In the genomic region with DNA sequence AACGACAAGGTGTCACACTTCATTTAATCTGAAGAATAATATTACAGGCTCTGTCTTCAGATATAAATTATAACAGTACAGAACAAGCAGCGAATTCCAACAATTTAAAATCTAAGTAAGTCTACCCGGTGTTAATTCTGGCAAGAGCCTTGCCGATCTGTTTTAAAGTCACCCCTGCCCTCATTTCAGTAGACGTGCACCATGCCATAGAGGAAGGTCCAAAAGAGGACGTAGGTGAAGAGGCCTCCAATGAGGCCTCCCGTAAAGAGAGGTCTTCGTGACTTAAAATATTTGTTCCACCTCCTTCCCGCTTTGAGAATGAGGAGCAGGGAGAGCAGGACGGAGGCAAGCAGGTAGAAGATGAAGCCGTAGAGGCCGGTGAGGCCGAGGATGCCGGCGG, we compare ENCODE assay signal across 8 mouse cellular contexts. TPM values are rescaled to one million over a fixed set of nuclear protein-coding genes. Genes with fewer than 3 reads are reported as not detected.
DNase-seq lines count a peak whose midpoint lies in the region; ATAC-seq and TF ChIP-seq lines count a peak whose summit lies in the region.

No protein-coding gene starts in this region.

- DNase-seq in cerebellum, adult 2 months = no peak
- DNase-seq in cerebellum, adult 11 months = no peak
- peak; percentile 22 for DNase-seq in retina, embryonic 14.5 days (ENCODE audit: low spot score)
- no peak for DNase-seq in retina, postnatal 1 day
- DNase-seq in urinary bladder, adult 2 months (ENCODE audit: low spot score) = no peak
- no peak for DNase-seq in layer of hippocampus, postnatal 10 days (ENCODE audit: low spot score in 2 of 2)

- TF ChIP-seq CTCF in cerebellum, adult 2 months (IDR thresholded peaks at IDR 0.05; ENCODE audit: borderline replicate concordance, insufficient read depth, low read depth, low read length) = no peak

- peaks cover 9% of the 10 kb centered on the region for H3K4me1 ChIP-seq in cerebellum, adult 2 months (ENCODE audit: control insufficient read depth, insufficient read depth, low read length)
- peaks cover 35% of the 10 kb centered on the region for H3K4me1 ChIP-seq in limb, embryonic 12.5 days (replicated peaks)
- H3K4me1 ChIP-seq in stomach, embryonic 15.5 days = peaks cover 31% of the 10 kb centered on the region

- H3K27ac ChIP-seq in cerebellum, adult 2 months (ENCODE audit: insufficient read depth, low read length) = 0 out of 2 replicates have a peak overlapping the region, but pooled peaks have one; percentile 71
- peak overlapping the region; percentile 90 for H3K27ac ChIP-seq in limb, embryonic 12.5 days
- peak overlapping the region; percentile 74 for H3K27ac ChIP-seq in stomach, embryonic 15.5 days

- ATAC-seq in limb, embryonic 12.5 days (ENCODE audit: insufficient number of reproducible peaks, insufficient read depth, low FRiP score, low TSS enrichment, low read depth) = no peak
- ATAC-seq in stomach, embryonic 15.5 days (ENCODE audit: insufficient read depth, low FRiP score, low read depth) = no peak

- H3K27me3 ChIP-seq in cerebellum, adult 2 months (ENCODE audit: control insufficient read depth, insufficient read depth, low read length) = no peaks in the 10 kb centered on the region
- H3K27me3 ChIP-seq in limb, embryonic 12.5 days = no peaks in the 10 kb centered on the region
- no peaks in the 10 kb centered on the region for H3K27me3 ChIP-seq in stomach, embryonic 15.5 days (replicated peaks)

- no peak for TF ChIP-seq POLR2A in cerebellum, adult 2 months (IDR thresholded peaks at IDR 0.05; ENCODE audit: borderline replicate concordance, insufficient read depth, low read length)

- peak overlapping the region; percentile 76 for H3K4me2 ChIP-seq in limb, embryonic 12.5 days
- peak overlapping the region; percentile 65 for H3K4me2 ChIP-seq in stomach, embryonic 15.5 days

- H3K4me3 ChIP-seq in cerebellum, adult 2 months (replicated peaks; ENCODE audit: insufficient read depth, low read depth, low read length) = peak overlapping the region; percentile 94
- H3K4me3 ChIP-seq in limb, embryonic 12.5 days (replicated peaks) = peak overlapping the region; percentile 85
- H3K4me3 ChIP-seq in stomach, embryonic 15.5 days (replicated peaks) = peak overlapping the region; percentile 71

- H3K9me3 ChIP-seq in limb, embryonic 12.5 days = no peaks in the 10 kb centered on the region
- H3K9me3 ChIP-seq in stomach, embryonic 15.5 days = no peaks in the 10 kb centered on the region

- 1% methylated on average over 15 of the region's 15 CpGs for WGBS in cerebellum, adult 2 months
- whole genome bisulfite sequencing in limb, embryonic 12.5 days = 2% methylated on average over 15 of the region's 15 CpGs
- WGBS in stomach, embryonic 15.5 days = 1% methylated on average over 15 of the region's 15 CpGs

- peaks cover 29% of the 10 kb centered on the region for H3K36me3 ChIP-seq in limb, embryonic 12.5 days
- H3K36me3 ChIP-seq in stomach, embryonic 15.5 days = 0 out of 2 replicates have a peak, but pooled peaks cover 8% of the 10 kb centered on the region

- peak overlapping the region; percentile 86 for H3K9ac ChIP-seq in limb, embryonic 12.5 days (replicated peaks)
- H3K9ac ChIP-seq in stomach, embryonic 15.5 days = peak overlapping the region; percentile 80

RNA-seq across cellular contexts. Expression of a gene that starts 0.7 kb away (rescaled TPM):
- 78.7 and 80.6 TPM in 2 replicates for polyA plus RNA-seq in cerebellum, adult 2 months (2012; rRNA removed)
- polyA plus RNA-seq in limb, embryonic 12.5 days (2016; fragmentation: Nextera tagmentation; extraction: Ambion mirVana) = 99.3 and 101 TPM in 2 replicates
- 111 and 117 TPM in 2 replicates for polyA plus RNA-seq in stomach, embryonic 15.5 days (2015; fragmentation: Nextera tagmentation; extraction: Ambion mirVana)
- 49.0 and 62.3 TPM in 2 replicates for polyA plus RNA-seq in urinary bladder, adult 2 months (2012; rRNA removed)
- 10 to 100 TPM; 69.1 to 79.6 TPM for total RNA-seq in layer of hippocampus, postnatal 10 days (2021)

RNA-seq across cellular contexts. Expression of a gene that starts 0.7 kb away (rescaled TPM):
- polyA plus RNA-seq in cerebellum, adult 2 months (2012; rRNA removed) = 15.9 and 16.5 TPM in 2 replicates
- polyA plus RNA-seq in limb, embryonic 12.5 days (2016; fragmentation: Nextera tagmentation; extraction: Ambion mirVana) = 211 and 215 TPM in 2 replicates
- polyA plus RNA-seq in stomach, embryonic 15.5 days (2015; fragmentation: Nextera tagmentation; extraction: Ambion mirVana) = 208 and 211 TPM in 2 replicates
- polyA plus RNA-seq in urinary bladder, adult 2 months (2012; rRNA removed) = 101 and 131 TPM in 2 replicates
- total RNA-seq in layer of hippocampus, postnatal 10 days (2021) = 10 to 100 TPM; 21.5 to 23.9 TPM

RNA-seq across cellular contexts. Expression of a gene that starts 16.0 kb away (rescaled TPM):
- polyA plus RNA-seq in cerebellum, adult 2 months (2012; rRNA removed) = 4.5 and 6.2 TPM in 2 replicates
- 0.21 and 0.26 TPM in 2 replicates for polyA plus RNA-seq in limb, embryonic 12.5 days (2016; fragmentation: Nextera tagmentation; extraction: Ambion mirVana)
- 0.14 and 0.30 TPM in 2 replicates for polyA plus RNA-seq in stomach, embryonic 15.5 days (2015; fragmentation: Nextera tagmentation; extraction: Ambion mirVana)
- polyA plus RNA-seq in urinary bladder, adult 2 months (2012; rRNA removed) = 3.1 TPM in 2 replicates
- 1 to 10 TPM; 1.5 to 1.7 TPM for total RNA-seq in layer of hippocampus, postnatal 10 days (2021)

RNA-seq across cellular contexts. Expression of a gene that starts 22.7 kb away (rescaled TPM):
- 26.6 and 26.9 TPM in 2 replicates for polyA plus RNA-seq in cerebellum, adult 2 months (2012; rRNA removed)
- 23.4 and 24.9 TPM in 2 replicates for polyA plus RNA-seq in limb, embryonic 12.5 days (2016; fragmentation: Nextera tagmentation; extraction: Ambion mirVana)
- polyA plus RNA-seq in stomach, embryonic 15.5 days (2015; fragmentation: Nextera tagmentation; extraction: Ambion mirVana) = 17.0 and 18.2 TPM in 2 replicates
- polyA plus RNA-seq in urinary bladder, adult 2 months (2012; rRNA removed) = 32.5 and 37.5 TPM in 2 replicates
- total RNA-seq in layer of hippocampus, postnatal 10 days (2021) = 10 to 100 TPM; 18.3 to 18.6 TPM

RNA-seq across cellular contexts. Expression of a gene that starts 23.1 kb away (rescaled TPM):
- 4.1 and 4.5 TPM in 2 replicates for polyA plus RNA-seq in cerebellum, adult 2 months (2012; rRNA removed)
- polyA plus RNA-seq in limb, embryonic 12.5 days (2016; fragmentation: Nextera tagmentation; extraction: Ambion mirVana) = 1.6 and 2.3 TPM in 2 replicates
- polyA plus RNA-seq in stomach, embryonic 15.5 days (2015; fragmentation: Nextera tagmentation; extraction: Ambion mirVana) = 2.8 and 3.6 TPM in 2 replicates
- 11.5 and 12.7 TPM in 2 replicates for polyA plus RNA-seq in urinary bladder, adult 2 months (2012; rRNA removed)
- 1 to 10 TPM; 2.7 to 2.8 TPM for total RNA-seq in layer of hippocampus, postnatal 10 days (2021)
